8 mouse cellular contexts compared by ENCODE assay signal in genomic region chr17:55945696-55946095, GRCm38 (mm10). TPM values are rescaled to one million over a fixed set of nuclear protein-coding genes. Genes with fewer than 3 reads are reported as not detected.
A peak's percentile ranks its signal among the peaks of the same experiment; 100 is the strongest.
DNase-seq lines count a peak whose midpoint lies in the region; ATAC-seq and TF ChIP-seq lines count a peak whose summit lies in the region.

No protein-coding gene starts in this region.

- DNase-seq in layer of hippocampus, adult 2 months (ENCODE audit: low spot score in 2 of 2), result no peak
- DNase-seq in layer of hippocampus, adult 18-20 months (ENCODE audit: low spot score in 2 of 2), result no peak
- no peak for DNase-seq in embryonic facial prominence, embryonic 11.5 days (ENCODE audit: low spot score)
- no peak for DNase-seq in hindbrain, embryonic 14.5 days (ENCODE audit: low spot score)
- no peak for DNase-seq in adrenal gland, adult 8-10 months
- DNase-seq in adrenal gland, postnatal 14 days, result no peak

- H3K4me1 ChIP-seq in embryonic facial prominence, embryonic 11.5 days (ENCODE audit: control insufficient read depth, insufficient read depth, low read length), result no peaks in the 10 kb centered on the region
- H3K4me1 ChIP-seq in hindbrain, embryonic 14.5 days (replicated peaks; ENCODE audit: control insufficient read depth, insufficient read depth, low read length), result peaks cover 4% of the 10 kb centered on the region
- peaks cover 4% of the 10 kb centered on the region; the same call in 1 of the 2 replicates for H3K4me1 ChIP-seq in midbrain, embryonic 16.5 days (ENCODE audit: control insufficient read depth, insufficient read depth, low read length)

- WGBS in embryonic facial prominence, embryonic 11.5 days, result 29% methylated on average over 5 of the region's 5 CpGs
- 39% methylated on average over 5 of the region's 5 CpGs for WGBS in hindbrain, embryonic 14.5 days
- 27% methylated on average over 5 of the region's 5 CpGs for WGBS in midbrain, embryonic 16.5 days

- peak overlapping the region; percentile 68 for H3K4me2 ChIP-seq in embryonic facial prominence, embryonic 11.5 days (ENCODE audit: low read depth, low read length)
- peak overlapping the region; percentile 78 for H3K4me2 ChIP-seq in hindbrain, embryonic 14.5 days (replicated peaks)
- peak overlapping the region; percentile 82 for H3K4me2 ChIP-seq in midbrain, embryonic 16.5 days (ENCODE audit: low read length)

- H3K9me3 ChIP-seq in embryonic facial prominence, embryonic 11.5 days (replicated peaks; ENCODE audit: control insufficient read depth, low read length), result no peaks in the 10 kb centered on the region
- H3K9me3 ChIP-seq in hindbrain, embryonic 14.5 days (ENCODE audit: control insufficient read depth, low read length), result 0 out of 2 replicates have a peak, but pooled peaks cover under 1% of the 10 kb centered on the region
- H3K9me3 ChIP-seq in midbrain, embryonic 16.5 days (replicated peaks; ENCODE audit: control insufficient read depth, low read length, poor library complexity, severe bottlenecking), result no peaks in the 10 kb centered on the region

- H3K36me3 ChIP-seq in embryonic facial prominence, embryonic 11.5 days (replicated peaks; ENCODE audit: control insufficient read depth, insufficient read depth, low read depth, low read length), result no peaks in the 10 kb centered on the region
- H3K36me3 ChIP-seq in hindbrain, embryonic 14.5 days (replicated peaks; ENCODE audit: control insufficient read depth, insufficient read depth), result peaks cover under 1% of the 10 kb centered on the region; the same call in 1 of the 2 replicates
- peaks cover 4% of the 10 kb centered on the region; the same call in 1 of the 2 replicates for H3K36me3 ChIP-seq in midbrain, embryonic 16.5 days (ENCODE audit: control insufficient read depth, insufficient read depth, low read length)

- ATAC-seq in embryonic facial prominence, embryonic 11.5 days (replicated peaks; ENCODE audit: insufficient number of reproducible peaks, low FRiP score, low TSS enrichment, low read depth), result no peak
- ATAC-seq in hindbrain, embryonic 14.5 days (ENCODE audit: low FRiP score), result no peak
- peak; percentile 1; the same call in 1 of the 2 replicates for ATAC-seq in midbrain, embryonic 16.5 days
- ATAC-seq in frontal cortex, adult (ENCODE audit: low TSS enrichment), result no peak

- H3K27me3 ChIP-seq in embryonic facial prominence, embryonic 11.5 days (ENCODE audit: control insufficient read depth, insufficient read depth, low read length), result no peaks in the 10 kb centered on the region
- no peaks in the 10 kb centered on the region for H3K27me3 ChIP-seq in hindbrain, embryonic 14.5 days (ENCODE audit: control insufficient read depth, insufficient read depth, low read length)
- H3K27me3 ChIP-seq in midbrain, embryonic 16.5 days (ENCODE audit: control insufficient read depth, insufficient read depth, low read depth, low read length), result no peaks in the 10 kb centered on the region

- no peak for TF ChIP-seq CTCF in layer of hippocampus, adult 2 months (conservative IDR thresholded peaks at IDR 0.05)

- peak overlapping the region; percentile 60 for H3K9ac ChIP-seq in embryonic facial prominence, embryonic 11.5 days (replicated peaks; ENCODE audit: low read length)
- peak overlapping the region; percentile 59 for H3K9ac ChIP-seq in hindbrain, embryonic 14.5 days
- H3K9ac ChIP-seq in midbrain, embryonic 16.5 days (ENCODE audit: low read depth, low read length), result peak overlapping the region; percentile 63

- peak overlapping the region; percentile 67 for H3K4me3 ChIP-seq in layer of hippocampus, adult 2 months
- H3K4me3 ChIP-seq in embryonic facial prominence, embryonic 11.5 days (ENCODE audit: low read depth, low read length), result peak overlapping the region; percentile 41
- peak overlapping the region; percentile 40 for H3K4me3 ChIP-seq in hindbrain, embryonic 14.5 days (replicated peaks; ENCODE audit: low read length)
- H3K4me3 ChIP-seq in midbrain, embryonic 16.5 days (ENCODE audit: low read depth, low read length), result peak overlapping the region; percentile 48

- peak overlapping the region; percentile 96 for H3K27ac ChIP-seq in layer of hippocampus, adult 2 months
- H3K27ac ChIP-seq in embryonic facial prominence, embryonic 11.5 days (replicated peaks; ENCODE audit: low read depth, low read length), result no peak overlapping the region
- peak overlapping the region; percentile 91 for H3K27ac ChIP-seq in hindbrain, embryonic 14.5 days
- H3K27ac ChIP-seq in midbrain, embryonic 16.5 days (ENCODE audit: low read length), result peak overlapping the region; percentile 86

RNA-seq across cellular contexts. Expression of gene Zfp119b, which starts 3.6 kb away (rescaled TPM):
- total RNA-seq in layer of hippocampus, adult 2 months (2021), result 1 to 10 TPM; 3.5 to 4.0 TPM
- 1 to 10 TPM; 2.9 to 3.6 TPM for total RNA-seq in layer of hippocampus, adult 18-20 months (2021)
- polyA plus RNA-seq in embryonic facial prominence, embryonic 11.5 days (2014; fragmentation: Nextera tagmentation; extraction: Ambion mirVana), result 6.2 and 6.9 TPM in 2 replicates
- 9.4 and 10.5 TPM in 2 replicates for polyA plus RNA-seq in hindbrain, embryonic 14.5 days (2014; fragmentation: Nextera tagmentation; extraction: Ambion mirVana)
- polyA plus RNA-seq in midbrain, embryonic 16.5 days (2015; fragmentation: Nextera tagmentation; extraction: Ambion mirVana), result 10.1 and 11.2 TPM in 2 replicates
- 1 to 10 TPM; 2.9 to 7.1 (median 4.9) TPM for total RNA-seq in adrenal gland, adult 8-10 months (2022)
- total RNA-seq in adrenal gland, postnatal 14 days (2021), result 4.4 and 5.4 TPM in 2 replicates

RNA-seq across cellular contexts. Expression of gene Ebi3, which starts 6.7 kb away (rescaled TPM):
- total RNA-seq in layer of hippocampus, adult 2 months (2021), result 1 to 10 TPM; 1.0 to 1.6 TPM
- 1 to 10 TPM; 1.4 to 1.5 TPM for total RNA-seq in layer of hippocampus, adult 18-20 months (2021)
- 1.8 and 2.2 TPM in 2 replicates for polyA plus RNA-seq in embryonic facial prominence, embryonic 11.5 days (2014; fragmentation: Nextera tagmentation; extraction: Ambion mirVana)
- polyA plus RNA-seq in hindbrain, embryonic 14.5 days (2014; fragmentation: Nextera tagmentation; extraction: Ambion mirVana), result 5.6 and 8.1 TPM in 2 replicates
- 6.0 and 7.1 TPM in 2 replicates for polyA plus RNA-seq in midbrain, embryonic 16.5 days (2015; fragmentation: Nextera tagmentation; extraction: Ambion mirVana)
- total RNA-seq in adrenal gland, adult 8-10 months (2022), result 1 to 10 TPM in 3 of 4 experiments, under 1 TPM in 1; 0.49 to 2.0 (median 1.5) TPM
- 1.2 and 1.6 TPM in 2 replicates for total RNA-seq in adrenal gland, postnatal 14 days (2021)

RNA-seq across cellular contexts. Expression of gene Yju2, which starts 13.2 kb away (rescaled TPM):
- 10 to 100 TPM; 18.1 to 19.0 TPM for total RNA-seq in layer of hippocampus, adult 2 months (2021)
- total RNA-seq in layer of hippocampus, adult 18-20 months (2021), result 10 to 100 TPM; 16.9 to 17.5 TPM
- polyA plus RNA-seq in embryonic facial prominence, embryonic 11.5 days (2014; fragmentation: Nextera tagmentation; extraction: Ambion mirVana), result 18.5 and 18.9 TPM in 2 replicates
- polyA plus RNA-seq in hindbrain, embryonic 14.5 days (2014; fragmentation: Nextera tagmentation; extraction: Ambion mirVana), result 15.9 and 18.1 TPM in 2 replicates
- 21.2 and 24.6 TPM in 2 replicates for polyA plus RNA-seq in midbrain, embryonic 16.5 days (2015; fragmentation: Nextera tagmentation; extraction: Ambion mirVana)
- 10 to 100 TPM; 18.6 to 21.4 (median 20.3) TPM for total RNA-seq in adrenal gland, adult 8-10 months (2022)
- 18.2 and 24.8 TPM in 2 replicates for total RNA-seq in adrenal gland, postnatal 14 days (2021)

RNA-seq across cellular contexts. Expression of gene Shd, which starts 24.6 kb away (rescaled TPM):
- total RNA-seq in layer of hippocampus, adult 2 months (2021), result 10 to 100 TPM; 23.7 to 28.4 TPM
- total RNA-seq in layer of hippocampus, adult 18-20 months (2021), result 10 to 100 TPM; 21.1 to 21.2 TPM
- polyA plus RNA-seq in embryonic facial prominence, embryonic 11.5 days (2014; fragmentation: Nextera tagmentation; extraction: Ambion mirVana), result 32.9 and 37.4 TPM in 2 replicates
- 149 and 167 TPM in 2 replicates for polyA plus RNA-seq in hindbrain, embryonic 14.5 days (2014; fragmentation: Nextera tagmentation; extraction: Ambion mirVana)
- 185 and 187 TPM in 2 replicates for polyA plus RNA-seq in midbrain, embryonic 16.5 days (2015; fragmentation: Nextera tagmentation; extraction: Ambion mirVana)
- 1 to 10 TPM; 1.7 to 4.8 (median 3.0) TPM for total RNA-seq in adrenal gland, adult 8-10 months (2022)
- 1.2 and 3.7 TPM in 2 replicates for total RNA-seq in adrenal gland, postnatal 14 days (2021)

RNA-seq across cellular contexts. Expression of gene Fsd1, which starts 40.6 kb away (rescaled TPM):
- 10 to 100 TPM; 67.2 to 69.0 TPM for total RNA-seq in layer of hippocampus, adult 2 months (2021)
- total RNA-seq in layer of hippocampus, adult 18-20 months (2021), result 10 to 100 TPM; 68.1 to 68.2 TPM
- polyA plus RNA-seq in embryonic facial prominence, embryonic 11.5 days (2014; fragmentation: Nextera tagmentation; extraction: Ambion mirVana), result 36.6 and 43.0 TPM in 2 replicates
- 167 and 175 TPM in 2 replicates for polyA plus RNA-seq in hindbrain, embryonic 14.5 days (2014; fragmentation: Nextera tagmentation; extraction: Ambion mirVana)
- 200 and 218 TPM in 2 replicates for polyA plus RNA-seq in midbrain, embryonic 16.5 days (2015; fragmentation: Nextera tagmentation; extraction: Ambion mirVana)
- total RNA-seq in adrenal gland, adult 8-10 months (2022), result 1 to 10 TPM in 3 of 4 experiments, under 1 TPM in 1; 0.87 to 3.4 (median 2.9) TPM
- 1.6 and 2.9 TPM in 2 replicates for total RNA-seq in adrenal gland, postnatal 14 days (2021)
